Mouse (Mus musculus): Measurements from ENCODE around the gene Smoc1.

Smoc1 gene

DNA sequence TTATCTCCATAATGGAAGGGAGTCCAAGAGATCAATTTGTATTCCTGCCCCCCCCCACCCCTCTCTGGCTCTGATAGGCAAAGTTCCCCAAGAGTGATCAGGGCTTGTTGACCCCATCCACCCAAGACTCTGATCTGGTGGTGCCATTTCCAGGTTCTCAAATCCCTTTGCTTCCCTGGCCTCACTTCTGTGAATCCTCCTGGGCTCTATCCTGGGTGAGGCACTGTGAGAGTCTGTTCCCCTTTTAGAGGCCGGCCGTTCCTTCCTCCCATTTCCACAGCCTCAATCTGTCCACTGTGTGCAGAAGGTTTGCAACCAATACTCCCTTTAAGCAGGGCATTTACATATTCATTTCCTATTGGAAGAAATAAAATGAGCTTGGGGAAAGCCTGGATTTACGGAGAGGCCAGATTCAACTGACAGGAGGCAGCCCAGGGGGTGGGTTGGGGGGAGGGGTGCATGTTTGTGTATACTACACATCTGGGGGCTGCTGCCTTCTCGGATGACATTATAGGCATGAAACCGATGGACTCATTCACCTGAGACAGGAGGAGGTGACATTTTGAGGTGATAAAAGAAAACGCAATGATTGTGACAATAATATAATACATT is 199.5 kb downstream of the Smoc1 start:
- no peak for DNase-seq (ENCODE audit: low spot score)

DNA sequence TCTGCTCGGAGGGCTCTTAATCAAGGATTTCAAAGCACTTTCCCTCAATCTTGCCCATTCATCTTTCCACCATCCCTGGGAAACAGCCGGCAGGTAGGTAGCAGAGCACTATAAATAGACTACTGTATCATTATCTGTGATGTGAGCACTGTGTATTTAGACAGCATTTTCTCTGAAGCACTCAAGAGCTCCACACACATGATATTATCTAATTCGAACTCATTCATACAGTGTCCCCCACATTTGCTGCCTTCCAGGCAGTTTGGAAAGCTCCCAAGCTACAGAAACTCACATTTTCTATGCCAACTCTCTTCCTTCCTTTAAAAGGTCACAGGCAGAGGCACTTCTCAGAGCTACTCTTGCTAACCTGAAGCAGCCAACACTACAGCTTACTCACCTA is 200.0 kb downstream of the Smoc1 start:
- no peak for DNase-seq (ENCODE audit: low spot score)

DNA sequence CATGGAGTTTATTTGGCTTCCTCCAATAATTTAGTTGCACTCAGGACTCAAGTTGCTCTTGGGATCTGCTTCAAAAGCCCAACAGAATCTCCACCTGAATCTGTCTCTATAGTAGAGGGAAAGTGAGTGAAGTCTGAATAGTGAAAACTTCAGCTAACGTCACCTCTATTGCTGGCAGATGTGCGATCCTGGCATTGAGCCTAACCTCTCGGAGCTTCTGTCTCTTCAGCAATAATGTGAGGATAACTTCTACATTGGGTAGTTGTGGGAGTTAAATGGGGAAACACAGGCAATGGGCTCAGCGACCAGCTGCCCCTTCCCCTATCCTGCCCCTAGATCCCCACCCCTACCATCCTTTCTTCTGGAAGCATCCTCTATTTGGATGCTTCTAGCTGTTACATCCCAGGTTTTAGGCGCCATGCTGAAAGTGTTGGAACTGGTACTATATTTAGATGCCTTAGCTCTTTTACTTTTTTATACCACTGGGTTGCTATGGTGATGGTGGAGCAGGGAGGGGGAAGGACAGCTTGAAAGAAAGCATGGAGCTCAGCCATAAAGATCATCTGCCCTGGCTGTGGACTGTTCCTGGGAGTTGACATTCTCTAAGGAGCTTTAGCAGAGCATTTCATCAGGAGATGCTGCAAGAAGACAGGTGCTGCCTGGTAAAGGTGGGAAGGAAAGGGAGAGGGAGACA is 201.3 kb downstream of the Smoc1 start:
- no peak for DNase-seq (ENCODE audit: low spot score)

DNA sequence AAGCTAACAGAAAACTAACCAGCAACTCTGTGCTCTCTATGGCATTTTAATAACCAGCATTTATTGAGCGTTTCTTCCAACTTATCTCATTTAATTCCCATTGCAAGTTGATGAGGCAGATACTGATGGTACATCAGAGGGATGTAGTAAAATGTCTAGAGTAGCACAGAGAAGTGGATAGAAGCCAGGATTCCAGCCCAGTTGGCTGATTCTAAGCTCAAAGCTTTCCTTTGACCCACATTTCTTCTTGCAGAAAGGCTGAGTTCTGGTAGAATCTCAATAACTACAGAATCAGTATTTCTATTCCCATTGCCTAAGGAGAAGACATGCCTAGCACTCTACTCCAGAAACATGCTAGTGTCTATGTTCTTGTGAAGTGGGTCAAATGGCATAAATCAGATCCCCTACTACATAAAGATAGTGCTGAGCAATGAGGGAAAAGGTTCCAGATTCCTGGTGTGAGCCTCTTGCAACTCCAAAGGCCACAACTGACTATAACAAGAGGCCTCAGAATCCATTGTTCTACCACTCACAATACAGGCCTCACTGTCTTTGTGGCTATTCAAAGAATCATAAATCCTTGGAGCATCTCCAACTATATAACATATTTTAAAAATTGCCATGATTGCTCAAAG is 207.3 kb downstream of the Smoc1 start:
- no peak for DNase-seq (ENCODE audit: low spot score)

DNA sequence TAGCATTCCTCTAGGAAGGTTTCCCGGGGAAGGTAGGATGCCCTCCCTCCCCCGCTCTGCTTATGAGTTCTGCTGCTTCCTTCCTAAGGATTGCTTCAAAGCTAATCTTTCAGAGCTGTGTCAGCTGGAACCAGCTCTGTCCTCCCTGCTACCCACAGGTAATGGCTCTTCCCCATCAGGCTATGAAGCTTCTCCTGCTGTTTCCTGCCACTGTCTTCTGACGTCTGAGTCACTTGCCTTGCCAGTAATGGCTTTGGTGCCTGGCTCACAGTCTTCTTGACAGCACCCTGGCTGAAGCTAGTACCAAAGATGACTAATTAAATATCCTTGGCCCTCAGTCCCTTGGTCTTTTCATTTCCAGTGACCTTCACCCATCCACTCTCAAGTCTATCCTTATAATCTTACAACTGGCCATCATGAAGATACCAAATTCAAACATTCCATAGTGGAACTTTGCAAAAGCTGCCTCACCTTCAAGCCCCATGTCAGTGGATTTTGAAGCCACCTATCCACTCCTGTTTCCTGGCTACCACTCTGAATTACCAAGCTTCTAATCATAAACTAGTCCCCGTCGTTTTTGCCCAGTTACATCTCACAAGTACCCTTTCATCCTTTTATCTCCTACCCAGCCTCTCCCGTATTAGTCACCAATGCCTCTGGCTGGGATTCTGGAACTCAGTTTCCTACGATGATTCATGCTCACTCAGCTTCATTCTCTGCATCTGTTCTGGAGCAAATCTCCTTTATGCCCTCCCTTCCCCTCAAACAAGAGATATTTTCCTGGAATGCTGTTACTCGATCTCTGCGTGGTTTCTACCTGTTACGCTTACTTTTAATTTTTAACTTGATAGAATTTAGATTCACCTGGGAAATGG is 209.1 kb downstream of the Smoc1 start:
- no peak for DNase-seq (ENCODE audit: low spot score)
